Mouse (Mus musculus): ENCODE results near the gene Gm3488. TPM values are rescaled to one million over a fixed set of nuclear protein-coding genes. Genes with fewer than 3 reads are reported as not detected.
"Not testable (repeated sequence)": the region's sequence is repeated elsewhere in the genome, so short reads cannot be mapped to it uniquely, and the experiment has no call there.

The Gm3488 gene
- not detected for total RNA-seq (2018; cell fraction: chromatin; rRNA removed)
- not detected for total RNA-seq (2018; cell fraction: cytosol; rRNA removed)
- under 1 TPM in 1 of 26 experiments, not detected in 25; 0.45 TPM for total RNA-seq (2018; cell fraction: nucleus; rRNA removed)
- not detected in 3 replicates for polyA plus RNA-seq (2018)

- H3K36me3 ChIP-seq (ENCODE audit: inconsistent target); H3K4me3 ChIP-seq (ENCODE audit: inconsistent target); H3K27ac ChIP-seq; H3K79me2 ChIP-seq (ENCODE audit: inconsistent target): not testable (repeated sequence)
- WGBS (ENCODE audit: missing documents): no CpG with 5 or more reads among the region's 35 CpGs
Observed at GRCm38 (mm10) chr14:5501374-5501773, at the start of gene Gm3488. Gm3488 (plus strand) TSS chr14:5501674.

- not testable (repeated sequence) for H3K4me3 ChIP-seq (ENCODE audit: inconsistent target); H3K27ac ChIP-seq; H3K36me3 ChIP-seq (ENCODE audit: inconsistent target); H3K79me2 ChIP-seq (ENCODE audit: inconsistent target)
- no CpG with 5 or more reads among the region's 3 CpGs for WGBS (ENCODE audit: missing documents)
Observed at GRCm38 (mm10) chr14:5455367-5455766, 46.1 kb upstream of the Gm3488 start, which contains the start of gene Gm3194. Gm3194 (minus strand) TSS chr14:5455467.

- no CpG with 5 or more reads among the region's 19 CpGs for WGBS (ENCODE audit: missing documents)
- not testable (repeated sequence) for H3K36me3 ChIP-seq (ENCODE audit: inconsistent target); H3K4me3 ChIP-seq (ENCODE audit: inconsistent target); H3K27ac ChIP-seq; H3K79me2 ChIP-seq (ENCODE audit: inconsistent target)
Observed at GRCm38 (mm10) chr14:5460469-5460868, 41.0 kb upstream of the Gm3488 start.

- not testable (repeated sequence) for H3K27ac ChIP-seq; H3K36me3 ChIP-seq (ENCODE audit: inconsistent target); H3K4me3 ChIP-seq (ENCODE audit: inconsistent target); H3K79me2 ChIP-seq (ENCODE audit: inconsistent target)
- no CpG with 5 or more reads among the region's 3 CpGs for WGBS (ENCODE audit: missing documents)
Observed at GRCm38 (mm10) chr14:5477730-5478129, 23.7 kb upstream of the Gm3488 start, which contains the start of gene Gm8246. Gm8246 (minus strand) TSS chr14:5477830.

- not testable (repeated sequence) for H3K79me2 ChIP-seq (ENCODE audit: inconsistent target); H3K27ac ChIP-seq; H3K36me3 ChIP-seq (ENCODE audit: inconsistent target); H3K4me3 ChIP-seq (ENCODE audit: inconsistent target)
- WGBS (ENCODE audit: missing documents): no CpG with 5 or more reads among the region's 5 CpGs
Observed at GRCm38 (mm10) chr14:5483907-5484306, 17.6 kb upstream of the Gm3488 start, which contains the start of gene Gm3187. Gm3187 (plus strand) TSS chr14:5484207.

- H3K36me3 ChIP-seq (ENCODE audit: inconsistent target); H3K4me3 ChIP-seq (ENCODE audit: inconsistent target); H3K79me2 ChIP-seq (ENCODE audit: inconsistent target); H3K27ac ChIP-seq: not testable (repeated sequence)
- no CpG with 5 or more reads among the region's 2 CpGs for WGBS (ENCODE audit: missing documents)
Observed at GRCm38 (mm10) chr14:5538196-5538595, 36.7 kb downstream of the Gm3488 start, which contains the start of gene Gm3532. Gm3532 (plus strand) TSS chr14:5538496.

Other genes with a start within 250 kb of the Gm3488 start
- gene Gm3526, start 241.1 kb upstream of the Gm3488 start, polyA plus RNA-seq (2018): not detected in 3 replicates
- gene Gm3542, start 166.7 kb upstream of the Gm3488 start, polyA plus RNA-seq (2018): not detected in 3 replicates
- gene Gm3500, start 112.6 kb upstream of the Gm3488 start, polyA plus RNA-seq (2018): not detected in 3 replicates
- gene Gm3194, start 46.2 kb upstream of the Gm3488 start, polyA plus RNA-seq (2018): not detected in 3 replicates
- gene Gm8246, start 23.8 kb upstream of the Gm3488 start, polyA plus RNA-seq (2018): not detected in 3 replicates
- gene Gm3187, start 17.5 kb upstream of the Gm3488 start, polyA plus RNA-seq (2018): not detected in 3 replicates
- not detected in 3 replicates for gene Gm3532, start 36.8 kb downstream of the Gm3488 start, polyA plus RNA-seq (2018)
- not detected in 3 replicates for gene Gm8265, start 131.4 kb downstream of the Gm3488 start, polyA plus RNA-seq (2018)
- gene Gm9603, start 185.8 kb downstream of the Gm3488 start, polyA plus RNA-seq (2018): not detected in 3 replicates
- not detected in 3 replicates for gene Gm3373, start 239.9 kb downstream of the Gm3488 start, polyA plus RNA-seq (2018)